Mouse (Mus musculus) cerebellum, adult 18-20 months (tissue): ENCODE results near the gene Gm20517.

Experiments
- DNase-seq, 2 experiments: peaks; one replicate each; pipeline ENCODE4 v3.0.0; 2021

Gm20517 gene

DNA sequence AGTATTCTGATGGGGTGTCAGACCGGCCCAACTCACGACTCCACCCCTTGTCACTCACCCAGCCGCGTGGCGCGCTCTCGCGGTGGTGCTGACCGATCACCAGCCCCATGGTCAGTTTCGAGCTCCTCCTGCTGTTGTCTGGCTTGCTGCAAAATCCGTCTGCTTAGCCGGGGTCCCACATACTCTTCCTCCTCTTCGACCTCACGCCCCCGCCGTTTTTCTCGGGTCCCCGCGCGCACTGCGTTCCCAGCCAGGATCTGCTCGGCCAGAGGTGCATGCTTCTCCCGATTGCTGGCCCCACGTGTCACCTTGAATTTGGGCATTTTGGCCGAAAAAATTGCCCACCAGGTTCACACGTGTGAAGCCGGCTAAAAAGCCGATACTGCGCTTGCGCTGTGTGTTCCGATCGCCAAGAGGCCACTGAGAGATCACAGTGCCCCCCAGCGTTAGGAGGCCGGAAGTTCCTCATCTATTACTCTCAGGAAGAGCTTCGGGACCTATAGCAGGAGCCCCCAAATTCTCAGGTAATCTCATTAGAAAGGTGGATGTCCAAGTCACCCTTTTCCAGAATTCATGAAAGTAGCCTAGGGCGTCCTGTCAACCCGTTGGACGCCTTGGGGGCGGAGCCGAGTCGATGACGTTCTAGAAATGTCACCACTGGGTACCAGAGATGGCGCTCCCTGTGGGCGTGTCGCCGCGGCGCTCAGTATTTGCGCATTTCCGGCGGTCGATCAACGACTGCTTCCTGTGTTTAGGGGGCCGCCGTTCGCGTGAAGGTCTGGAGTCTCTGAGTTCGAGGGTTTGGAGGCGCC, at the start of gene Gm20517, which contains the start of the genes Bysl and Med20:
Gm20517 (plus strand) TSS at position 741 of the 812 bp plus-strand sequence.
Bysl (minus strand) TSS at position 644 of the 812 bp plus-strand sequence.
Med20 (plus strand) TSS at position 734 of the 812 bp plus-strand sequence.
- DNase-seq, result peak; percentile 97

DNA sequence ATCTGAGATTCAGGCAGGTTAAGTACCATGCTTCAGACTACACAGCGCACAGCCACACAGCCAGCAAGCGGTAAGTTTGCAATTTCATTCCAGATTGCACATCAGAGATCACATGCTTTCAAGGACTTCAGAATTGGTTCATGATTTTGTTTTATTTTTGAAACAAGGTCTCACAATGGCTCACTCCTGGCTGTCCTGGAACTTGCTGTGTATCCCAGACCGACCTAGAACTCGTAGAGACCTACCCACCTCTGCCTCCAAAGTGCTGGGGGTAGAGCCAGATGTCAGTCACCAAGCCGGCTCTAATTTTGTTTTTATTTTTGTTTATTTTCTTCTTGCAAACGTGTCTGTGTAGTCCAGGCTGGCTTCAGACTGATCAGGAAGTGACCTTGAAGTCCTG, 48.5 kb upstream of the Gm20517 start:
- DNase-seq, result no peak

DNA sequence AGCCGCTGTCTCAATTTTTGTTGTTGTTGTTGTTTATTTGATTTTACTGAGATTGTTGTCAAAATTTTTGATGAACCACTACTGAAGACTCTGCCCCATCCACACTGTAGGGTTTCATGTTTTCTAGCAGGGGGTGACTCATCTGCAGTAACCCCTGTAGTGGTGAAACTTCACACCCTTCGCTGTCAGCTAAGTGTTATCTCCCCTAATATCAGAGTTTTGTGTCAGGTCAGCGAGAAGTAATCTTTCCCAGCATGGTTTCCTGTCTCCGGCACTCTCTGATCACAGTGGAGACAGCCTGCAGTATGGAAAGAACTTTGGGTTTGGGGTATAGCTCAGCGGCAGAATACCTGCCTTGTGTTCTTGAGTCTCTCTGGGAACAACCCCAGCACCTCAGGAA, 46.8 kb upstream of the Gm20517 start:
- no peak for DNase-seq

DNA sequence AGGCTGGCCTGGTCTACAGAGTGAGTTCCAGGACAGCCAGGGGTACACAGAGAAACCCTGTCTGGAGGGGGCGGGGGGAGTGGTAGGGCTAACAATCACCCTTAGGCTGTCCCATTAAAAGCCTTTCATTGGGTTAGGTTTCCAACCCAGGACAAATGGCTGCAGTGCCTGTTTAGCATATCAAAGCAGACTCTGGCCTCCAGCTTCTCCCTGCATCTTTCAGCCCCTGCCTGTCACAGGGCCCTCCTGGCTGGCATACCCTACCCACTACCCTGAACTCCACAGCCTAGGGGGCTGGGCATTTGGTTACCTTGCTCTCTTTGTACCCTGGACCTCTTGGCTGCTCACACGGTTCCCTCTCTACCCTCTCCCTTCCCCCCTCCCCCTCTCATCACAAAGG, 45.3 kb upstream of the Gm20517 start:
- DNase-seq, result no peak

DNA sequence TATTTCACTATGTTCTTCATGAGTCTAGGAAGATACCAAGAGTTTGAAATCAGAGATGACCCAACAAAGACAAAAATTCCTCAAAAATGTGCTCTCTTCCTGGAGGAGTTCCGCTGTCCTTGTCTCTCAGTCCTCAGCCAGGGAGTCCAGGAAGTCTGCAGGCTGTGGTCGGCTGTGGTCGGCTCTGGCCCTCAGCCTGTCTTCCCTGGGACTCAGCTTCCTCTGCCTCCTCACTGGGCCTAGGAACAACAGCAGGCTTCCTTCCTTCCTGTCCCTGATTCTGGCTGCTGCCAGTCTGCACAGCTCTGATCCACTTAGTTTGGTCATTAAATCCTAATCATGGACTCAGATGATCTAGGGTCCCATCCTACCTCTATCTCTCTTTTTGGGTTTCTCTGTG, 44.1 kb upstream of the Gm20517 start:
- DNase-seq, result no peak

DNA sequence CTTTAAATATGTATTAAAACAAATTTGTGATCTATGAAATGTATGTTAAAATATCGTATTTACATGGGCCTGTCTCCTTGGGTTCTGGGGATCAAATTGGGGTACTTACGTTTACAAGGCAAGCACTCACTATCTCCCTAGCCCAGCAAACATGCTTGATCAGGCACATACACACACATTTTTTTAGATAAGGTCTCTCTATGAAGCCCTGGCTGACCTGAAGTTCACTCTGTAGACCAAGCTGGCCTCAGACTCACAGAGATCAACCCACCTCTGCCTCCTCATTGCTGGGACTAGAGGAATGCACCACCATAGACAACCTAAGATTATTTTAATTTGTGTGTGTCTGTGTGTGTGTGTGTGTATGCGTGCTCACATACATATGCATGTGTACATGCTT, 43.0 kb upstream of the Gm20517 start:
- no peak for DNase-seq

DNA sequence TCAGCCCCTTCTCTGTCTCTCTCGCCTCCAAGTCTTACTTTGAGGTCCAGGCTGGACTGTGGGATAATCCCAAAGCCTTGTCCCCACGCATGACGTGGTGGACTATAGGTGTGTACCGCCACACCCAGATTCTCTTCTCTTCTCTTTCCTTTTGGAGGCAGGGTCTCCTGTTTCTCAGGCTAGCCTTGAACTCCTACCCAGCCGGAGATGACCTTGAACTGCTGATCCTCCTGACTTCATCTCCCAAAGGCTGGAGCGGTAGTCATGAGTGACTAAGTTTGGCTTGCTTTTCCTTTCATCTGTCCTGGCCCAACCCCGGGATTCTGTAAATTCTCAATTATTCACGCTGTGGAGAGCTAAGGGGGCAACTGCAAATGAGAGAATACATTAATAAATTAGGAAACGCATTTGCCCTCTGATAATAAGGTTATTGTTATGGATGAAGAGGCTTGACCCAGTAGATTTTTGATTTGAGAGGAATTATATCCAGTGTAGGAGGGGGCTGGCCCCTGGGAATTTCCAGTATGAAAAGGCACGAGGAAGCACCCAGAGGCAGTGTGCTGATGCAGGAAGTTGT, 42.4 kb upstream of the Gm20517 start:
- no peak for DNase-seq

DNA sequence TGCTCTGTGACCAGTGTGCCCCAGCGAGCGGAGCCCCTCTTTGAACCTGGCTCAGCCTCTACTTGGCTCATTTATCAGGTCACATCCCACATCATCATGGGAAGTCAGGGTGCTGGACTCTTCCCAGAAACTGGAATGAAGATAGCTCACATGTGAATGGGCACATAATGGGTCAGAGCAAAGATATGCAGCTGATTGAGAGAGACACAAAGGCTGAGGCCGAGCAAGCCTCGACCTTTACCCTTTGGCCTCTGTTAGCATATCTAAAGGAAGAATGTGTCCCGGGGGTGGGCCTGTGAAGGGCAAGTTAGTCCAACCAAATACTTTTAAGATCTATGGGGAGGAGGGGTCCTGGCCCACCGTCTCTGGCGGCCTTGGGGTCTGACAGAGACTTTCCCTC, 39.8 kb upstream of the Gm20517 start:
- DNase-seq, result no peak

DNA sequence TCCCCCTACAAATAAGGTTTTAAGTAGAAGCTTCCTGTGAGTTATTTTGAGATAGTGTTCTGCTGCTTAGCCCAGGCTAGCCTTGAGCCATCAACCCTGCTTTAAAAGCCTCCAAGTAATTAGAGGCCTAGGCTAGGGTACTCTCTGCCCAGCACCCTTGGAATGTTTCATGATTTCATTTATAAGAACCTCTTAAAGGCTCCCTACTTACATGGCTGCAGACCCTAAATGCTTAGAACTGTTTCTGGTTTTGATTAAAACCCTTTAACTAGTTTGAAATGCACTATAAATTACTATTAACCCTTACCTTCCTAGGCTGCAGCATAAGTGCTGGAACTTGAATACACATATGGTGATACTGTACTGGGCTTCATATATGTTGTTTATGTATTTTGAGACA, 39.0 kb upstream of the Gm20517 start:
- no peak for DNase-seq

DNA sequence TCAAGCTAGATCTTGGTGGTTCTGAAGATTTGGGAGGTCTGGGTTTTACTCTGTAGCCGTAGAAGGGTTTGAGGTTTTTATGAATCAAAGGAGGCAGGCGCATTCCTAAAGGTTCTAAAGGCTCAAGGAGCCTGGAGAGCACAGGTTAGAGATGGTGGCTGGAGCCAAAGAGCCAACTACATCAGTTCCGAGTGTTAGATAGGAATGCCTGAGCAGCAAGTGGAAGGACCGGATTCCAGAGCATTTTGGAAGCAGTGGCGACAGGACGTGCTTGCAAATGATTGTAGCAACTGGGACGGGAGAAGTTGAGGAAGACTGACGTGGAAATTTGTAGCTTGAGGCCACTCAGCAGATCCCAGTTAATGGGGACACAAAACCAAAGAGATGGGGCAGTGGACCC, 37.4 kb upstream of the Gm20517 start:
- DNase-seq, result no peak

DNA sequence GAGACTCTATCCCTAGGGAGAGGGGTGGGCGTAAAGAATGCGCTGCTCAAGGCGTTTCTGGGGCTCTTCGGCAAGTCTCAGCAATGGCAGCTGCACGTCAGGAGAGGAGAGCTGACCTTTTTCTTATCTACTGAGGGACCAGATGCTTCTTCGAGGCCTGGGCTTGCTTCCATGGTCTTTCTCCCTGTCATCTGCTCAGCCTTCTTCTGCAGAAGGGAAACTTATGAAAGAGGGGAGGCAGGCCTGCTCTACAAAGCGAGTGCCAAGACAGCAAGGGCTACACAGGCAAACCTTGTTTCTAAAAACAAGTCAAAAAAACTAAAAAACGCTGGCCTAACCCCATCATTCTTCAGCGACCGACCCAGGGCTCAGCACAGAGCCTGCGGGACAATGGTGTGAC, 36.6 kb upstream of the Gm20517 start:
- no peak for DNase-seq

DNA sequence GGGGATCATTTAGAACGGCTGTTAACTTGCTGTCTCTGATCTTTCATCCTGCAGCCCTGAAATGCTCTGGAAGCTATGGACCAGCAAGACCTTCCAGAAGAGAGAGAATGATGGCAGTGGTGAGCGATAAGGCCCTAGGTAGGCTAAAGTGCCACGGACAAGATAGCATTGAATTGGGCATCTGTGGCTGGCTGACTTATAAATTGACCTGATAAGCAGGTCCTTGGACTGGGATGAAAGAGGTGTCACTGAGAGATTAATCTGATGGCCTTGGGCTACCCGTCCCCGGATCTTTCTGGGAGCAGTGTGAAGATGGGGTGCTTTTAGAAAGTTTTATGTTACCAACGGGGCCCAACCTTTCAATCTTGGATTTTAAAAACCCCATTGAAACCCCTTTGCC, 32.7 kb upstream of the Gm20517 start:
- no peak for DNase-seq

DNA sequence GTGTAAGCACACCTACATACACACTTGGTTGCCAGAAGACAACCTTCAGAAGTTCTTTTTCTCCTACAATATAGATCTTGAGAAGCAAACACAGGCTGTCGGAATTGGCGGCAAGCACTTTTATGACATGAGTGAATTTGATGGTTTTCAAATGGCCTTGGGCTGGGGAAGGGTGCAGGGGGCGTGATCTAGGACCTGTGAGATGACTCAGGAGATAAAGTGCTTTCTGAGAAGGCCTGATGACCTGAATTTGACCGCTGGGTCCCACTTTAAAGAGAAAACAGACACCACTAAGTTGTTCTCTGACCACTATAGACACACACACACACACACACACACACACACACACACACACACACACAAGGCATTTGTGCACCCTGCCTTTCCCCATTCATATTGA, 30.4 kb upstream of the Gm20517 start:
- DNase-seq, result no peak

DNA sequence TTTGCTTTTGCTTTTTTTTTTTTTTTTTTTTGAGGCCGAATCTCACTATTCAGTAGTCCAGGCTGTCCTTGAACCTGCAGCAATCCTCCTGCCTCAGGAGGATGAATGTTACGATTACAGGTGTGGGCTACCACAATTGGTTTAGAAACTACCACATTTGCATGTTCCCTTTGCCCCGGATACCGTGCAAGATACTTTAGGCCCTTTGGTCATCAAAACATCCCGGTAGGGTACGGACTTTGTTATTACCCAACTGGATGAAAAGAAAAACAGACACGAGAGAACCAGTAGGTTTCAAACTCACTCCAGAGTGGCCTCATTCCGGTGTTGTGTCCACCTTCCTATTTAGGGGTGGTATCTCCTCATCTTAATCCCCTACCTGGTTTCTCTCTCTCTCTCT, 22.9 kb upstream of the Gm20517 start:
- no peak for DNase-seq

DNA sequence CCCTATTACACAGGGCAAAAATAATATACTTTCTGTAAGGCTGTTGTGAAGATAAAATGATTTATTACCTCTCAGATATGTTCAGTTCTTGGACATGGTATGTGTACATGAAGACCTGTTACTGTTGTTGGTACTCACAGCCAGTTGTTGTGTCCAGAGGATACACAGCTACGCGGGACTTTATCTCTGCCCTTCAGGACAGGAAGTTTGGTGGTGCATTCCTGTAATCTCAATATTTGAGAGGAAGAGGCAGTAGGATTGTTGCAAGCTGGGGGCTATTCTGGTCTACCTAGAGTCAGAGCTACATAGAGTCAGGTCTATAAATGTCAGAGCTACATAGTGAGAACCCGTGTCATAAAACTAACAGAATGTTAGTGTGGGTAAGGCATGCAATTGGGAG, 20.3 kb upstream of the Gm20517 start:
- no peak for DNase-seq

DNA sequence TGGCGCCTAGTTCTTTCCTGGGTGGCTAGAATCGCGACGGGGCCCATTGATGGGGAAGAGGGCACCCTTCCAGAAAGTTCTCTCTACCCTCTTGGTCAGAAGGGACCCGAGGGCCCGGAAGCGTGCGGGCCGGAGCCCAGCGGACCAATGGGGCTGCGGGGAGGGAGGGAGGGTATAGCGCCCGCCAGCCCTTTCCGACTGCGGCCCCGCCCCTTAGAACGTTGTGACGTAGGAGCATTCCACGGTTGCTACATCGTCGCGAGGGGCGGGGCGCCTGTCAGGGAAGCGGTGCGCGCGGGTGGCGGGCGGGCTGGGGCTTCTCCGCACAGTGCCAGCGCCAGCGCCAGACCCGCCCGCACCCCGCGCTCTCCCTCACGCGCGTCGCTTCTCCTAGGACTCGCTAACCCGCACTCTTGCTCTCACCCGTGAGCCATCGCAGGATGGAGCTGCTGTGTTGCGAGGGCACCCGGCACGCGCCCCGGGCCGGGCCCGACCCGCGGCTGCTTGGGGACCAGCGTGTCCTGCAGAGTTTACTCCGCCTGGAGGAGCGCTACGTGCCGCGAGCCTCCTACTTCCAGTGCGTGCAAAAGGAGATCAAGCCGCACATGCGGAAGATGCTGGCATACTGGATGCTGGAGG, 18.1 kb upstream of the Gm20517 start:
- DNase-seq, result peak; percentile 95 to 97

DNA sequence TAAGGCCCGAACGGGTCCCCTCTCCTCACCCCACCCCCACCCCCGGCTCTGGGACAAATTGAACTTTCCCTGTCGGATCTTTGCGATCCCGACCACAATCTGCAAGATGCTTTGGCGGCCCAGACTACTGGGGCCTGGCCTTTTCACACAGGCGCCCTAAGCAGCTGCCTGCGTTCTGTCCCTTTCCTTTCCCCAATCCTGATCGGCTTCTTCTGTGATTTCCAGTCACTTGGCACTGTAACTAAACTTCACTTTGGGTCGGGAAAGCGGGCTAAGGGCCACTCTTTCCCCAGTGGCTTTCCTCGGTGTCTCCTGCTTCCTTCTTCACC, 17.6 kb upstream of the Gm20517 start:
- no peak for DNase-seq

DNA sequence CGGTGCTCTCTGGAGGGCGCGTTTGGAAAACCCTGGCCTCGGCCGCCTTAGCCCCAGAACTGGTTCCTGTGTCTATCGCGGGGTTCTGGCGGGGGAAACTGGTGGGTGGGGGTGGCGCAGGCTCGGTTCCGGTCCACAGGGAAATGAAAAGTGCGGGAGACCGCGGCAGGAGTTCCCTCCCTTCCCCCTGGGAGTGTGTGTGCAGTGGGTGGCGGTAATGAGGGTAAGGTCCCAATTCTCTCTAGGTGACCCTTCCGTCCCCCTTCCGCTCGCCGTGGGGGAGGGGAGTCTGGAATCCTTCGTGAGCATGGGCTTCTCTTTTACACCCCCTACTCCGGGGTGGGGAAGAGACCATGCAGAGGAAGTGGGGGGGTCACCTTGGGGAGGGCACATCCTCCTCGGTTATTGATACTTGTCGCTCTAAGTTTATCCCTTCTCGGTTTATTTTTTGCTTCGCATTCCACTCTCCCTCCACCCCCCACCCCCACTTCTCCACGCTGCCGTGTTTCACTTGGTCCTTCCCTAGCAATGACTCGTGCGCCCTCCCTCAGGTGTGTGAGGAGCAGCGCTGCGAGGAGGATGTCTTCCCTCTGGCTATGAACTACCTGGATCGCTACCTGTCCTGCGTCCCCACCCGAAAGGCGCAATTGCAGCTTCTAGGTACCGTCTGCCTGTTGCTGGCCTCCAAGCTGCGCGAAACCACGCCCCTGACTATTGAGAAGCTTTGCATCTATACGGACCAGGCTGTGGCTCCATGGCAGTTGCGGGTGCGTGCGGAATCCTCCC, 17.0 kb upstream of the Gm20517 start:
- peak; percentile 34 to 37 for DNase-seq

DNA sequence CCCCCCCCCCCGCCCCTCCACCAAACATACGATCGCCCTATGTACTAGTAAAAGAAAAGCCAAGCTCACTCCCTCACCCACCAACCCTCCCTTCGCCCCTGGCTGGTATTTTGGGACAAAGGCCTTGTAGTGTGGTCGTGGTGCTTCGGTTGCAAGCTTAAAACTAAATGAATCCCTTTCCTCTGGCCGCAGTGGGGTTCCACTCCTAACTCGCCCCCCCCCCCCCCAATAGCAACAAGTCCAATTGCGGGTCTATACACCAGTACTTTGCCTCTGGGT, 16.5 kb upstream of the Gm20517 start:
- DNase-seq, result no peak

DNA sequence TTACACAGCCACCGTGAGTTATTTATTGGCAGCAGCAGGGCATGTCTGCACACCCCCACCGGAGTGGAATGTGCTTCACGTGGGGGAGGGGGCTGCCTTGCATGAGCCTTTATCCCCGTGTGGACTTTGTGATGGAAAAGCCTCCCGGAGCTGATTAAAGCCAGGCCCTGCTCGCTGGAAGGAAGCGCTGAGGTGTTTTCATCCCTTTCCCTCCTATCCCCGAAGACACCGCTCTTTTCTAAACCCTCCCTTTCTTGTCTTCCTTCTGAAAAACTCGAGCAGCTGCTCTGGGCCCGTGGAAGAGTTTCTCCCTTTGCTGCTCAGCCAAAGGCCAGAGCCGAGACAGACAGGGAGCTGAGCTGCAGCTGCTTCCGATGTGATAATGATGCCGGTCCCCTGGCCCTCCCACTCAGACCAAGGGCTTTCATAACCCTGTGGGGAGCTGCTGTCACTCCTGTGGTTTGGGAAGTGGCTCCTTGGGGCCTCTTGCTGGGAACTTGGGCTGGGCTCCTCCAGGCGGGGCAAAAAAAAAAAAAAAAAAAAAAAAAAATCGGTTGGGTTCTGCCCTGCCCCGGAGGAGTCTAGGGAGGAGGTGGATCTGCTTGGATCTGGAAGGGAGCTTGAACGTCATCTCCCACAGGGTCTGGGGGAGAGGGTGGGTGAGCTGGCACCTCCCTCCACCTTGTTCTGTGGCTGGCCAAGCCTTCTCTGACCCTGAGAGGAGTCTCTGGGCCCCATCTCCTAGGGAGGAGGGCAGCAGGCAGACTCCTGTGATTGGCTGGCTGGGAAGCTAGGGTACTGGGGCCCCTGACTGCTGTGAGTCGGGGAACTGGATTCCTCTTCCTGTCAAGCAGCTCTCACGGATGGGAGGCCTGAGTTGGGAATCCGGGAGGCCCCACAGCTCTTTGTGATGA, 15.9 kb upstream of the Gm20517 start:
- peak in 1 of 2 experiments; percentile 18 for DNase-seq

DNA sequence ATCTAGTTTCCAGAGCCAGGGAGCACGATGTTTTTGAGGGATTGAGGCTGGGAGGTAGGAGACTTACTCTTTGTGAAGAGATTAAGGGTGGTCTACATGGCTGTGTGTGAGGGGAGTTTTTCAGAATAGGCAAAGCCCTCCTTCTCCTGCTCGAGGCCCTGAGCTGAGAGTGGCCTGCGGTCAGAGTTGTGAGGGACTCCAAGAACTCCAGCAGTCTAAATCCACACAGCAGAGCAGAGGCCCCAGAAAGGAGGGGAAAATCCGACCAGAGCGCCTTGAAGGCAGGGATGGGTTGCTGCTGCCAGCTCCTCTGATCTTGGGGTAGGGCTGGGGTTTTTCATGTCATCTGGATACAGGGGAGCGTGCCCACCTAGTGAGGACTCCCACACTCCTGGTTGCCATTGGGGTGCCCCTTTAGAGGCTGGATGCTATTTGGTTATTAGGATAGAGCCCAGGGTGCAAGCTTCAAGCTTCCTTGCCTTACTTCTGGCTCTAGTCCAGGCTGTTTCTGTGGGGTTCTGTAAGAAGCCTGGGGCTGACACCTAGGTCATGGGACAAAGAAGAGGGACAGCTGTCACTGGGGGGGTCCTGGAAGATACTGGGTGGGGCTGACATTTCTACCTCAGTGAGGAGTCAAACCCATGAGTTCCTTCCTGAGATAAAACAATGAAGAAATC, 15.1 kb upstream of the Gm20517 start:
- no peak for DNase-seq

DNA sequence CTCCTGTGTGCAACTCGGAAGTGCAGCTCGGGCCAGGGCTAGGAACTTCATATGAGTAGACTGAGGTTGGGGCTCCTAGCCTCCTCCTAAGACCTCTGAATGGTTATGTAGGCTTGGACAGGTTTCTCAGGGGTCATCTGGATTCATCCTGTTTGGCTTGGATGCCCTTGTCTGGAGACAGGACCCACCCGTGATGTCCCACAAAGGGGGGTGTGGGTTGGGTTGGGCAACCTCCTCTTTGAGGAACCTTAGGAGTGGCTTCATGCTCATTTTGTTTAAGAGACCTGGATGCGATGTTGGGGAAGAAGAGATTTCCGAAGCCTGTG, 14.6 kb upstream of the Gm20517 start:
- DNase-seq, result no peak
